Mouse (Mus musculus): ENCODE measurements at regions not wholly inside any gene's neighbourhood (a gene's known extent, or its start where the extent isn't known, plus 50 kb on each side); places are given as distances from the start of the nearest gene placed in this dataset.

GRCm38 (mm10) chr3:36310642-36311267, 88.6 kb upstream of the Qrfpr start:
- ChIA-PET POLR2A (interaction anchor here in 1 of 4 experiments (1.6 kb wide), 1 partner anchor 89 kb away, joined by 3 read pairs; the partner anchor contains the start of gene Qrfpr), CTCF (interaction anchor here (0.6 to 1.2 kb wide), 5 partner anchors 20 to 99 kb away, joined by 3 to 4 read pairs (median 3); no protein-coding TSS in a partner anchor)

- POLR2A ChIA-PET, result no interaction called here
- CTCF ChIA-PET, result interaction anchor here in 2 of 4 experiments (0.6 to 0.7 kb wide), 2 partner anchors 86 to 1091 kb away, joined by 3 read pairs; no protein-coding TSS in a partner anchor
These were observed 74.7 kb upstream of the Qrfpr start for GRCm38 (mm10) chr3:36296792-36297191.

GRCm38 (mm10) chr3:36291971-36292370, 69.9 kb upstream of the Qrfpr start:
- CTCF ChIA-PET, result no interaction called here
- POLR2A ChIA-PET, result no interaction called here

- ChIA-PET CTCF (no interaction called here), POLR2A (no interaction called here)
These were observed 62.0 kb upstream of the Qrfpr start for GRCm38 (mm10) chr3:36284066-36284465.

- ChIA-PET CTCF (no interaction called here), POLR2A (no interaction called here)
These were observed 53.4 kb upstream of the Qrfpr start for GRCm38 (mm10) chr3:36275502-36275901.

All from embryonic stem cell, embryonic (primary cell).